Mouse (Mus musculus) lung, postnatal 0 days (tissue): ENCODE data around the gene Nxt1.

Source experiments
- CTCF ChIP-seq: IDR thresholded peaks from 2 replicates; pipeline ENCODE4 v1.5.1; 2016; ENCODE audit warnings: antibody characterized with exemption, mild to moderate bottlenecking
- EP300 ChIP-seq: IDR thresholded peaks from 2 replicates; pipeline ENCODE4 v1.6.1; 2016; ENCODE audit warnings: antibody characterized with exemption, mild to moderate bottlenecking, control low read depth

- TF ChIP-seq CTCF, result no peak
- no peak for TF ChIP-seq EP300
Measured at GRCm38 (mm10) chr2:148698571-148698970, 26.2 kb downstream of the Nxt1 start.
